Mouse (Mus musculus) activated CD4-positive, CD25-positive, alpha-beta regulatory T cell, adult 4 months (primary cell): ENCODE measurements at regions not wholly inside any gene's neighbourhood (a gene's known extent, or its start where the extent isn't known, plus 50 kb on each side); places are given as distances from the start of the nearest gene placed in this dataset.

ENCODE experiments used
- ATAC-seq: one replicate; pipeline ENCODE4 v1.8.0; 2017

DNA sequence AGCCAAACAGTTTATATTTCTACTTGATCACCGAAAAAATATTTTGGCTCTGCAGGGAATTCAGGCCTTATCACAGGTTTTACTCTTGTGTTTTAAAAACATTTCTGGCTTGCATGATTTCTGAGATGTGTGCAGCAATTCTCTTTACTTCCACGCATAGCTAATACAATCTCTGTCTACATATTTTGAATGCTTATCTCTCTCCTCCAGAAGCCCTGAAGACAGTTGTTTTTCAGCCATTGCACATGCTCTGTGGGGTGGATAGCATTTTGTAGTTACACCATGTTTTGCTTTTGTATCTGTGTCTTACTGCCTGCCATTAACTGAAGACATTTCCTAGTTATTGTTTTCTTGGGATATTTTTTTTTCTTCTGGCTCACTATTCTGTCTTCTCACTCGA is 252.6 kb upstream of the Nr5a2 start:
- no peak for ATAC-seq

DNA sequence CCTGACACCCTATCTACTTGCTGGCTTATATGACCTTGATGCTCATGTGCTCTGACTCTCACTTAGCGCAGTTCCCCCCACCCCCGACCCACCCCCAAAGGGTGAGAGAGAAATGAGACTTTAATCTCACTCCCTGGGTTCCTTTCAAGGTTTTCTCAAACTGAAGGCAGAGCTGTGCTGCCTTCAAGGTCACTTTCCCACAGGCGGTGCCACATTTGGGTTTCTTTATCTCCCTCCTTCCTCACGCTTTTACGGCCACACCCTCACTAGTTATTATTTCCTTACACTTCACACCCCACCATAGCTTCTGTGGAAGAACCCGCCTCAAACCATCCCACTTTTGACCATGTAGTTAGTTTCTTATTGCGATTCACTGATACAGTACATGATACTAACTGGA is 244.1 kb upstream of the Nr5a2 start:
- no peak for ATAC-seq

DNA sequence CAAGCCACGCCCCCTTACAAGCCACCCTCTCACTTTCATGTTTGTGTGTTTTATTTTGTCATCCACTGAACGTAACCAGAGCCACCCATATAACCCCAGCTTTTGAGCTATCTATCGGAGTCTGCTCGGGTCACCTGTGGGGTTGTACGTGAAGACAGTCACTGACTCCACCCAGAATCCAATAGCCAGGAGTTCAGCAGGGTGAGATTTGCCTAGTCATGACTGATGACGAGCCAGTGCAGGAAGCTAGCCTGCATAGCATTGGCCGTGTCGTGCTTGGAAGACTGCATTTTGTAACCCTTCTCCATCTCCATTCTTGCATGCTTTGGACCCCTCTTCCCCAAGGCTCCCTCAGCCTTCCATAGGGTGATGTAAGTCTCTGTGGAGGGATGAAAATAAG is 243.3 kb upstream of the Nr5a2 start:
- ATAC-seq: no peak

DNA sequence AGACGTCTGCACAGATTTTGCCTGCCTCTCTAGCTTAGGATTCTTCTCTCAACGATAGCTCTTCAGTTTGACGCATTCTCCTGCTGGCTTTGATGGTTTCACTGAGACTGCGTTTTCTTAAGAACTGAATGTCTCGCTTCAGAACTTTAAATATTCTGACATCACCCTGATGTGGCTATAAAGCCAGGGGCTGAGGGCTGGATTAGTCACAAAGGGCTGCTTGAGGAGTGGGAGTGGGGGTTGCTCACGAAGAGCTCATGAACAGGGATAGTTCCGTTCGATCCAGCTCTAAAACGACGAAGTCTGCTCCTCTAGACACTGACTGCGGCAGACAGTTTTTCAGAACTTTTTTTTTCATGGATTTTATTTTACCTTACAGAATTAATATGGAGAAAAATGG is 240.7 kb upstream of the Nr5a2 start:
- ATAC-seq: no peak

DNA sequence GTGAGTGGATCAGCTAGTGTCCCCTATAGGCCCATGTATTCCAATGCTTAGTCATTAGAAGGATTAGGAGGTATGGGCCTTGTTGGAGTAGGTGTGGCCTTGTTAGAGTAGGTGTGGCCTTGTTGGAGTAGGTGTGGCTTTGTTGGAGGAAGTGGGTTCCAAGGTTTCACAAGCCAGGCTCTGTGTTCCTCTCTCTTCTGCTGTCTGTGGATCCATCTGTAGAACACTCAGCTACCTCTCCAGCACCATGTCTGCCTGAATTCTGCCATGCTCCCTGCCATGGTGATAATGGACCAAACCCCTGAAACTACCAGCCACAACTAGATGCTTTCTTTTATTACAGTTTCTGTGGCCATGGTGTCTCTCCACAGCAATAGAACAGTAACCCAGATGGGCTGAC is 235.7 kb upstream of the Nr5a2 start:
- no peak for ATAC-seq

DNA sequence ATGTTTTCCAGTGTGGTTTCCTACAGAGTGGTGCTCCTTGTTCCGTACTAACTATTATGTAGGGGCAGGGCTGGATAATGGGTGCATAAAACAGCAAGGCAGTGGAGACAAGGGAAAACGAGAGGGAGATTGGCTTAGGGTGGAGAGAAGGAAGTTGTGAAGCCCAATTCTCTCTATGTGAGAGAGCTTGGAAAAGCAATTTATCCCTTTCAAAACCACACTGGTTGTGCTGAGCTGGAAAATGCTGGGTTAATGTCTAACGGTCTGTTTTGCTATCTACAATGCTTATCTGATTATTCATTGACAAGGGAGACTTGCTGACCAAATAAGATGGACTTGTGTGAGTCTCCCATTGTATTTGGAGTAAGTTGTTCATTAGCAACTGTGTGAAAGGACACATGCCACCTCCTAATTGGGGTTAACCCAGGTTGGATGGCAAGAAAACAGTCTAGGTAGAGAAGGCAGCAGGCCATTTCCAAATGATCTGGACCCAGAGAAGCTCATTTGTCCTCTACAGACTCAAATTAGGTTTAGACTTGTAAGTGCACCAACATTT is 234.9 kb upstream of the Nr5a2 start:
- no peak for ATAC-seq

DNA sequence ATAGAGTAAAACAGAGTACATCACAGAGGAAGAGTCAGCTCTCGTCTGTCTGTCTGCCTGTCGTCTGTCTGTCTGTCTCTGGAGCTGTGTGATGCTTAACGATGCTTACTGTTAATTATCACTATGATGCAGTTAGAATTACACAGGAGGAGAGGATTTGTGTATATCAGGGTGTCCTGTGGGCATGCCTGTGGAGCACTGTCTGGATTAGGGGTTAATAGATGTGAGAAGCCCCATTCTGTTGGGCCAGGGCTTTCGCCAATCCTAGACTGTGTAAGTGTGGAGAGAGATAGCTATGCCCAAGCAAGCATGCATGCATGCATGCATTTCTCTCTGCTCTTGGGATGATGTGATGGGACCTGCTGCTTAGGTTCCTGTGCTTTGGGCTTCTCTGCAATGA is 218.0 kb upstream of the Nr5a2 start:
- no peak for ATAC-seq

DNA sequence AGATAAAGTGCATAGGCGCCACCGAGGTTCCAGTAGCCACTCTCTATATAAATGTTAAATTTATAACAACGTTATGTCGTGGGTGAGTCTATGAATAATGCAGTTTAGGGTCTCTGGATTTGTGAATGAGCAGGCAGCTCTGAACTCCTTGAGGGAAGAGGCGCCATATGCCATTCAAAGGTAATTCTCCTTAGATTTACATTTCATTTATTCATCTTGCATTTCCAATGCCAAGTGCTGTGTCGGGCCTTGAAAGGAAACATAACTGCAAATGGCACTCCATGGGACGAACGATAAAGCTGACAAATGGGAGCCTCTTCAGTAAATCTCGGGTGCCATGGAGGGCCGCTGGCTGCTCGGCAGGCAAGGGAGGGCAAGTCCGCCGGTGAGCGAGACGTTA is 216.4 kb upstream of the Nr5a2 start:
- ATAC-seq: no peak

DNA sequence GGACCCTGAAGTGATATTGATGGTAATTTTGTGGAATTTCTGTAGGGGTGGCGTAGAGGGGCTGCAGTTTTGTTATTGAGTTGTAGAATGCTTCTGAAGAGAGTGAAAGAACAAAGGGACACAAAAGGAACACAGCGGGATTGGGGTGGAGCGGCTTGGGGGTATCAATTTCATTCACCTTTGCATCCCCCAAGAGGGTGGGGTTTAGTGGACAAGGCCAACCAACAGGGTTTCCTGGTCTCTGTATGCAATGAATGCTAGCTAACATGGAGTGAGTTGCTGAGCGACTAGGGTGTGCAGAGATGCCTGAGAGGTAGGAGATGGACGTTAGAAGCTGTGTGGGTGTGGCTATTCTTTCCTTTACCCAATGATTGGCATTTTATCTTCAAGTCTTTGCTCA is 213.8 kb upstream of the Nr5a2 start:
- no peak for ATAC-seq

DNA sequence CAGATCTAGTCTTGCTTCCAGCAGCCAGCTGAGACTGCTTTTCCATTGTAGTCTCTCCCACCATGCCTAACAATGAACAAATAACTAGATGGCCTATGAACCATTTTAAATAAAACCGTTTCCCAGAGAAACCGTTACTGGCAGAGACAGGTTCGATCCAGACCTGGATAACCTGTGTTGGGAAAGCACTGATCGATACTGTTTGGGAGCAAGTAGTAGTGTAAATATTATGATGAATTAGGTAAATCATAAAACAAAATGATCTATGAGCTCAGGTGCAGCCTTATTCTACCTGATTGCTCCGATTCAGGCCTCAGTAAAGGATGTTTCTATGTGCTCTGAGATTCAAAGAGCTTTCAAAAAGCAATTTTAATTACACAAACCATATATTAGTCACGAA is 211.9 kb upstream of the Nr5a2 start:
- no peak for ATAC-seq

DNA sequence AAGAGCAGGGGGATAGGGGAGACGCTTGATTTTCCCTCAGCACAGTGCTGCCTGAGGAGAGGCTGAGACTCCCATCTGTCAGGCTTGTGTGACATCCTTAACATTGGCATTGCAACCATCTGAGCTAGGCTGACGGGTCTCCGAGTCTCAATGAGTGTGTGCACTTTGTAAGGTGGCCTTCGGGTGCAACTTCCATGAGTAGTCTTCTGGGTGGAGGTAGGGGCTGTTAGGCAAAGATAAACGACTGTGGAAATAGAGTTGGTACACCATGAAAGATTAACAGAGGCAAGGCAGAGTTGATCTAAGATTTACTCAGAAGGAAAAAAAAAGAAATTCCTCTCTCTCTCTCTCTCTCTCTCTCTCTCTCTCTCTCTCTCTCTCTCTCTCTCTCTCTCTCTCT is 211.2 kb upstream of the Nr5a2 start:
- ATAC-seq: no peak

DNA sequence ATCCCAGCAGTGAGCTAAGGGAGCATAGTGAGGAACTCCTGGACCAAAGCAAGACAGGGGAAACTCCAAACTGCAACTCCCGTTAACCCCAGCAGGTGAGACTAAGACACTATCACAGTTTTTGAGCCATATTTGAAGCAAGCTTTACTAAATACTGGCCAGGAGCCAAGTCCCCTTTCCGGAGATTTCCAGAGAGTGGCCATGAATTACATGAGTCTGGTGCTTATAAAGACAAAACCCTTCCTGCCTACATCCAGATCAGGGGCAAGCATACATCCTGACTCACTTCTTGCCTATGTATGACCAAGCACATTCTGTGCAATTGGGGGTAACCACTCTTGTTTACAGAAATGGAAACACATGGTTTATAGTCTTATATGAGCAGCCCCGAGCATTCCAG is 187.6 kb upstream of the Nr5a2 start:
- no peak for ATAC-seq

DNA sequence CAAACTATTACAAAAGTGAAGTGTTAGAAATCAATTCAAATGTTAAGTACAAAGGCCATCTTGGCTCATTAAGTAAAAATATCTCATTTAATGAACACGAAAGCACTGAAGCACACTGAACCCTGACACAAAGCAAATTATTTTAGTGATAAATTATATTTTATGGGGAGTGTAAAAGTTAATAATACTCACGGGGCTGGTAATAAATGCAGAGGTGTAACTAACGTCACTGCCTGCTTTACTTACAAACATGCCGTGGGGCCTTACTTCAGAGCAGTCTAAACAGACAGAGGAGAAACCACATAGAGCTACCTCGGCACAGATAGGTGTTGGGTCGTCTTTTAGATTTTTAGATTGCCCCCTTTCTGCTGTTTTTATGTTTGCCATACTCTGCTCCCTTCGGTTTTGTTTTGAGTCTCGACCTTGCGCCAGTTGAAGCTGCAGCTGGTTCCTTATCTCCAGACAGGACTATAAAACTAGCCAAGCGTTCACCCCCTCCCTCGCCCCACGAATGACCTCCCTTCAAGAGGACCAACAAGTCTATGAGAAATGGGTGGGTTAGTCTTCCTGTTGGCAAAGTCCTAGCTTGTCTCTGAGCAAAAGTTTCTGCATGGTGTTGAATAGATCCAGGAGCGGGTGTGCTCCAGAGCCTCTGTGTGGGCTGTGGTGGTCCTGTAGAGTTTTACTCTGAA is 181.8 kb upstream of the Nr5a2 start:
- no peak for ATAC-seq

DNA sequence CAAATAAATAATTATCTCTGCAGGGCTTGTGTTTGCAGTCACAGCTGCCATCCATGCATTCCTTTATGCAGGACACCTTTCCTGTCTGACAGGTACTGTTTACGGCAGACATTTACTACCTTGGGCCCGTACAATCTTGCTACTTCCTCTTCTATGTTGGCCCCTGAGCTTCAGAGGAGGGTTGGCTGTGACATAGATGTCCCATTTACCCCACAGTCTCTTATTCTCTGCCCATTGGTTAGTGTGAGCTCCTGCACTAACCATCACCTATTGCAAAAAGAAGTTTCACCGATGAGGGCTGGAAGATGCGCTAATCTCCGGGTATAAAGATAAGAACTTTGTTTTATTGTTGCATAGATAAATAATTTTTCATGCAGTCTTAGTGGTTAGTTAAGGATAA is 181.1 kb upstream of the Nr5a2 start:
- no peak for ATAC-seq

DNA sequence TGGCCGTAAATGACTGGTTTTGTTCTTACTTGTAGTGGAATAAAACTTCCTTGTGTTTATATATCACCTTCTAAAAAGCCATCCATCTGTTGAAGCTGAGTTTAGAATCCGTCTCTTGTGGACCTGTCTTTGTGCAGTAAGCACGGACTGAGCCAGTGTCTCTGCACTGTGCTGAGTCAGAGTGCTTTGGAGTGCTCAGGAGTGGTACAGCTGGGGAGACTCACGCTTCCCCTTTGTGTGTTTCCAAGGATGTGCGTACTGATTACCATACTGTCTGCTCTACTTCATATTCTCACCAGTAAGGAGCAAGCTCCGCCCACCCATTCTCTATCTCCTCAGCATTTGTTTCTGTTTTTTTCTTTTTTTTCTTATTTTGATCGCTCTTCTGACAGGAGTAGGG is 175.9 kb upstream of the Nr5a2 start:
- no peak for ATAC-seq

DNA sequence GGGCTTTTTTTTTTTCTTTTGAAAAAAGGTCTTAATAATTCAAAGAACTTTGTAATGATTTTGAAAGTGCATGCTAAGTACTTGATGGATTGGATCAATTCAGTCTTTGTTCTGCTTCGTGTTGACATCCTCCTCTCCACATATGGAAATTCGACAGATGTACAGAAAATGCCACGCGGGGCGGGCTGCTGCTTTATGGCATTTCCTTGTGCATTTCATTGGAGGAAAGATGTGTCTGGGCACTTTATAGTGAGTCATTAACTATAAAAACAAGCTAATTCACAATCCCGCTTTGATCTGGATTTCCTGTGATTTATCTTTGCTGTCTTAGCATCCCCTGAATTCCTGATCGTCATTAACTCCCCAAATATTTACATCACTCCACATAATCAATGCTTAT is 173.5 kb upstream of the Nr5a2 start:
- no peak for ATAC-seq

DNA sequence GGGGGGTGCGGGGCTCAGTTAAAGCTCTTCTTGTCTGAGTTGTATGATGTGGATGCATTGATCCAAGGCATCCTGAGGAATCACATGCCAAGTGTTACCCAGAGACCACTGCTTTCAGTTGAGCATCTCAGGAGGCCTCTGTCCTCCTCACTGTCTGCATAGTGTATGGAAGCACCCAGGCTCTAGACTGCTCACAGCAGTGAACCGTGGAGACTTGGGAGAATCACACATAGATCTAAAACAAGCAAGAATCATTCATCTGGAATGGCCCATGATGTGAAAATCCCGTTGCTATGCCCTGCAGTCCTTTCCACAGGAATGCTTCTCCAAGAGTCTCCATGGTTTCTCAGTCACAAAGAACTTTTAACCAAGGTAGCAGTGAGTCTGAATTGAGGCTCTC is 170.0 kb upstream of the Nr5a2 start:
- no peak for ATAC-seq

DNA sequence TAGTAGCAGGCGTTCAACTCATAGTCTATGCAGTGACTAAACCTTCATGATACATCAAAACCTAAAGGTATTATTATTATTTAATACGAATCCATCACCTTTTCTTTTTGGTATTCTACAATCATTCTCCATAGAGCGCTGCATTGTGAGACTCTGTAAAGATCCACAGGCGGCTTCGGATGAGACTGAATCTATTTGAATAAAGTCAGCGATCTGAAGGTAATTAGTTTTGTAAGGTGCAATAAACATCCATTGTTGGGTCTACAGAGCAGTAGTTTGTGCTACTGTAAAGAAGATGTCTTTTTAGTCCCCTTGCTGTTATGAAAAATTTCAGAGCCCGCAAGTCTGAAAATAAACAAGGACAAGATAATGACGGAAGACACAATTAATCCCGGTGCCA is 168.9 kb upstream of the Nr5a2 start:
- no peak for ATAC-seq

DNA sequence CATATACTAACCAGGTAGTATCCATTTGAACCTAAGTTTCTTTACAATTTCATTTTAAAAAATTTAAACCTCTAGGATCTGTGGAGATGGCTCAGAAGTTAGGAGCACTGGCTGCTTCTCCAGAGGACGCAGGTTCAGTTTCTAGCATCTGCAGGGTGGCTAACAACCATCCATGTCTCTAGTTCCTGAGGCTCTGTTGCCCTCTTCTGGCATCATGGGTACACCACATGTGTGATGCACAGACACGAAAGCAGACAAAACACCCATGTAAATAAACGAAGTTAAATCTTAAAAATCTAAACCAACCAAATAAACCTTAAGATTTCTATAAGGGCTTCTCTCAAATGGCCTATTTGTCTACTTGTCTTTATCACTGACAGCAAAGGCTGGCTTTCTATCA is 157.6 kb upstream of the Nr5a2 start:
- no peak for ATAC-seq

DNA sequence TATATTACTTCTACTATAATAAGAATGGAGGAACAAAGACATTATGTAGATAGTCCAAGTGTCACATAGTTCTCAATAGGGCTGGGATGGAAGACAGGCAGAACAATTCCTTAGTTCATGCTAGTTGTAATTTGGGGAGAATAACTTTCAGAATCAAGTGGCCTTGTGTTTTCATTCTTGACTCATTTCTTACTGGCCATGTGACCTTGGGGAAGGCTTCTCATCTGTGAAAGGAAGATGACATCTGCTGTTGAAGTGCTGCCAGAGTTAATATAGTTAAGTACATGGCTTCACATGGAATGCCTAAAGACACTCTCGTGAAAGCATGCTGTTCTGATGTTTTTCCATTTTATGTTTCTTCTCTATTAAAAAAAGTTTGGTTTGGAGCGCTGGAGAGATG is 146.2 kb upstream of the Nr5a2 start:
- ATAC-seq: no peak

DNA sequence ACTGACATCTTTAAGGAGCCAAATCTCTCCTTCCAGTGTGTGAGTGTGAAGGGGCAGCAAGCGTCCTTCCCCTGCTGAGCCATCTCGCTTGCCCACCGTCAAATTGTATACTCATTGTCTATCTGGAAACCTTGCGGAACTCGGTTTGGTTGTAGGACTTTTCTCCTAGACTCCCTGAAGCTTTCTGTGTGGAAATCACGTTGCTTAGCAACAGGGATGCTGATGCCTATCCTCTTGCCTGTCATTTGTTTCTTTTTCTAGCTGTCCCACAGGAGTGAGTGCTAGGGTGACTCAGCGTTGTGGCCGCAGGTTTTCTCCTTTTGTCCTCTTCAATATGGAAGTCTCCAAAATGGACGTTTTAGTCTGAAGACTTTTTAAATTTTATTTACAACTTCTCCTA is 131.5 kb upstream of the Nr5a2 start:
- no peak for ATAC-seq

DNA sequence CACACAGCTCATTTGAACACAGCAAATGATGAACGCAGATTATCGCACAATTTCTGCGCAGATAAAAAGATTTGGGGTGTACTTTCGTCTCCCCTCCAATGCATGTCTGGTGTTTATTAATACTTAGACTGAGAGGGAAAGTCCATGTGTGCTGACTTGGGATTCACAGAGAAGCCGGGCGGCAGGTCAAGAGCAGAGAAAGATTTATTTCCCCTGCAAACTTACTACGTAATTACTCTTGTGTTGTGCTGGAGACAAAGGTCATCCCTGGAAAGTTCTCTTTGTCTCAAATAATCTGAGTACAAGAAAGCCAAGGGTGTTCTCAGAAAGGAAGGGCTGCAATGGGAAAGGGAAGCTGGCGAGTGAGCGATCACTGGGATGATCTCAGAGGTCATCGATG is 127.9 kb upstream of the Nr5a2 start:
- ATAC-seq: no peak

DNA sequence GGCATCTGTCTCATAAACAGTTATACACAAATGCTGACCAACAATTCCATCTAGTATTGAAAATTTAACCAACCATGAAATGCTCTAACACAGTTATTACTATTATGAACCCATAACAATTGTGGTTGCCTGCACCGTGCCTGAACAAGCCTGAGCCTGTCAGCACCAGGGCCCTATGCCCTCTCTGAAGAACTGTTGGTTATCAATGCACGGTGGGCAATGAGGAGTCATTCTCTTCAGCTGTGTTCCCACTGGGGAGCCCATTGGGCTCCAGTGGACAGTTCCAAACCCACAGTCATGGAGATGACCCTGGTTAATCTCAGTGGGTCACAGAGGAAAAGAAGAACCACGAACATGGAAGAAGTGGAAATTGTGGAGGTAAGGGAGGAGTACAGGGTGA is 126.5 kb upstream of the Nr5a2 start:
- ATAC-seq: no peak

DNA sequence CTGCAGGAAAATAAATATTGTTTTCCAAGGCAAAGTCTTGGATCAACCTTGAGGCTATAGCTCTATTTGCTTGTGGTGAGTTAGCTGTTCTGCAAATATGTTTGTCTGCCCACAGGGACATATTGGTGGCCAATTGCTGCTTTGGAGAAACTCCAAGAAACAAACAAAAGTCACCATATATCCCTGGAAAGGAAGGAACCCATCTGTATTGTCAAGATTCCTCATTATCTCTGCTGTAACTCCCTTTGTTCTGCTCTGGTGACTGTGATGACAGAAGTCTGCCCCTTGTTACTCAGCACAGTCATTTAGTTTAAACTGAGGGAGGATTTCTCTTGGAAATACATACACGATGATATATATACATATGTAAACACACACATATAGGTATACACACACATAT is 123.3 kb upstream of the Nr5a2 start:
- ATAC-seq: no peak

DNA sequence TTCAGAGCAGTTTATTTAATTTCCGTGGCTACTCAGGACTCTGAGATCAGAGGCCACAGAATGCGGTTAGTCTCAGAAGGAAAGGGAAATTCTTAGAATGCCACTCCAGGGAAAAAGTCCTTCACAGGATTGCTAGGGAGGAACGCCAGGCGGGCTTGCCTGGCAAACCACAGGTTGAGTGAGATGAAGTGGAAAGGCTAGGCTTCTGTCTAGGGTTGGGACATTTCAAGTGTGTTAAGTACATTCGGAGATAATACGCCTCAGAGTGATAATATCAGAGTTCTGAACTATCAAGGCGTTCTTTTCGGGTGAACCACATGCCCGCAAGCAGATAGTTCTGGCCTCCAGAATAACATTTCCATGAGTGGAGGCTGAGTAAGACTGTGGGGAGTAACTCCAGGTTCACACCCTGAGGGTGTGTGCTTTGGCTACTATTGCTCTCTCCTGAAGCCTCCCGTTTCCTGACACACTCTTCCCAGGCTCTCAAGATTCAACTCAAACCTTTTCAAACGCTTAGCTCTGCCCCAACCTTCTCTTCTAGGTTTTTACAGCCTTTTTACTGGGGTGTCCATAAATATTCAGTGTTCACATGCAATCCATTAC is 119.3 kb upstream of the Nr5a2 start:
- ATAC-seq: no peak
